Mouse (Mus musculus): Measurements from ENCODE around the gene Tmem136.

The Tmem136 gene

GRCm38 (mm10) chr9:43108081-43108480 is 8.3 kb downstream of the Tmem136 start:
- DNase-seq (ENCODE audit: low spot score), result no peak

GRCm38 (mm10) chr9:43107555-43107954 is 8.8 kb downstream of the Tmem136 start:
- no peak for DNase-seq (ENCODE audit: low spot score)

DNA sequence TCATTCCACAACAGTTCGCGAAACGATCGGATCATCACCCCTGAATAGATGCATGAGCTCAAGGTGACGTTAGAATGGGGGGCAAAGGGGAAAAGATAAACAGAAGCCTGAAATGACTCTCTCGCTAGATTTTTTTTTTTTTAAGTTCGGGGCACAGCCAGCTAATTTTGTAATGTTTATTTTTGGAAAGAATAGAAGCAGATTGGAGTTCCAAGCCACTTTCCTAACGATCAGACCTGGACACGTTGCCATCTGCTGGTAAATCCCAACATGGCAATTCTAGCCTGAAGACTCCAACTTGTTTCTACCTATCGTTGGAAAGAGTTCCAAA is 9.2 kb downstream of the Tmem136 start, which contains the start of gene Arhgef12:
TSS of gene Arhgef12 (minus strand) at position 53 of the 331 bp plus-strand sequence.
- peak; percentile 71 for DNase-seq (ENCODE audit: low spot score)

DNA sequence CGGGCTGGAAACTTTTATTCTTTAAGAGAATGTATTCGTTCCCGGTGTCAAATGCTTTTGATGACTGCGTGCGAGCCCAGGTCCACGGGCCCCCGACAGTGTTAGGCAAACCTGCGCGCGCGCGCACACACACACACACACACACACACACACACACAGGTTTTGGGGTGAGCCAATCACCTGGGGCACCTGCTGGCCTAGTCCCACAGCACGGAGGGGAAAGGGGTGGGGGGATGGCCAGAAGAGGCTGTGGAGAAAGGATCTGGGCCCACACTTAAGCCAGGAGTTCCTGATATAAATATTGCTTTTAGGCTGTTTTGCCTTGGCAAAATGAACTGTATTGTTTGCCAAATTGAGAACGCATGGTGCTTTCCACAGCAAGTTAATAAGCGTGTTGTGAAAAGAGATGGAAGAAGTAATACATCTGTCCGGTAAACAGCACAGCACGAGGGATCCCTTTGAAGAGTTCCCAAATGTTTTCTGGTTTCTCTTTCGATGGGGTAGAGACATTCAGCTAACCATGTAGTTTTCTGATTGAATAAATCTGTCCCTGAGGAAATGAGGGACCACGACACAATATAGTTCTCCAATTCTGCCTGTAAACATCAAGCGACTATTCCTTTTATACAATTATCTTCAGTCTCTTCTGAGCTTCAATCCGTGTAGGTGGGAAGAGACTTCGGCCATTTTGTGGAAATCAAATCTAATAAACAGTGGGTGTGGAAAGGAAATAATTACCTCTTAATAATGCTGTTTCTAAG is 9.8 kb downstream of the Tmem136 start:
- no peak for DNase-seq (ENCODE audit: low spot score)

DNA sequence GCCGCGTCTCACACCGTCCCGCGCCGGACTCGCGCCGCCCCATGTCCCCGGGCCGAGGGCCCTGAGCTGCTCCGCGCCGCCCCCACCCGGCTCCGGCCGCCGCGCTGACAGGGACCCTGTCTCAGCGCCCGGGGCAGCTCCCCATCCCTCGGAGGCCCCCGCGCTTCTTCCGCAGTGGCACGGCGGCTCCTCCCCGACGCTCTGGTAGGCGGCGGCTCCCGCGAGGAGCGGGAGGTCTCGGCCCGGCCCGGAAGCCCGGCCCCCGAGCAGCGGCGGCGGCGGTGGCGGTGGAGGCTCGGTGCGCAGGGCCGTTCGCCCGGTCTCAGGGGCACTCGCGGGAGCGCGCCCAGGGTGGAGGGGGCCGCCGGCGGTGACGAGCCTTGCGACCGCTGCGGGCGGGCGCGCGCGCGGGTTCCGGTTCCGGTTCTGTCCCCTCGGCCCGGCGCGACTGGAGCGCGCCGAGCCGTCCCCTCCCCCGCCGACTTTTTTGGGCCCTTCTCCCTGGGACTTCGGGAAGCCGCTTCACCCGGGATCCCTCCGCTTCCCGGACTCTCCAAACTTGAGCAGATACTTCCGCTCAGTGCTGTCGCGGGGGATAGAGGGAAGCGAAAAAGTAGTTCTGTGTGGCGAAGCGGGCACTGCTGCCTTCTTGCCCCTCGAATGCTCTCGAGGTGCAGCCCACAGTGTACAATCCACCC is 10.6 kb downstream of the Tmem136 start:
- peak; percentile 96 for DNase-seq (ENCODE audit: low spot score)

GRCm38 (mm10) chr9:43104873-43105663 is 11.3 kb downstream of the Tmem136 start:
- DNase-seq (ENCODE audit: low spot score), result peak; percentile 59

- peak; percentile 27 for DNase-seq (ENCODE audit: low spot score)
These were observed 11.9 kb downstream of the Tmem136 start for GRCm38 (mm10) chr9:43104526-43104872.

- no peak for DNase-seq (ENCODE audit: low spot score)
These were observed 12.6 kb downstream of the Tmem136 start for GRCm38 (mm10) chr9:43103675-43104299.

GRCm38 (mm10) chr9:43102931-43103330 is 13.4 kb downstream of the Tmem136 start:
- no peak for DNase-seq (ENCODE audit: low spot score)

DNA sequence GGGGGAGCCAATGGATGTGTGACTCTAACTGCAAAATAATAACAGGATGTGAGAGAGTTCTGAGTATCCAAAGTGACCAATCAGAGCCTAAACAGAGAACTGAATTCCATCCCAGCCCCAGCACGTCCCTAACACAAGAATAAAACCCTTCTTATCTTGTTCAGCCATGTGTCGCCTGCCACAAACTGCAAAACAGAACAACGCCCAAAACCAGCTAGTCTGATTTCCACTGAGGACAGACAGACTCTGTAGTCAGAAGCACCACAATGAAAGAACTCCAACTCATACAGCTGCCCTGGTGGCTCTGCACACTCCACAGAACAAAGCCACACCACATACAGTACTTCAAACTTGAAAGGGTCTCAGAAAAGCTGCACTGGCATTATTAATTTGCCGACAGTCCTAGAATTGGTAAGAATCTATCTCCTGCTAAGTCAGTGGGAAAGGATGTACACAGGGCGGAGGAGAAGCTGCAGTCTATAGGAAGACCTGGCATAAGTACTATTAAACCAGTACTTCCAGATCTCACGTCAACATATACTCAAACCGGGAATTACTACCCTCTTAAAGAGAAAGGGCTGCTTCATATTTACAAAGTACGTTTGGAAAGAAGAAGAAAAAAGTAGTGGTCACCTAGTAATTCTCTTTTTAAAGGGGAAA is 14.3 kb downstream of the Tmem136 start:
- peak; percentile 16 for DNase-seq (ENCODE audit: low spot score)

GRCm38 (mm10) chr9:43098922-43099321 is 17.4 kb downstream of the Tmem136 start:
- DNase-seq (ENCODE audit: low spot score), result peak; percentile 17

DNA sequence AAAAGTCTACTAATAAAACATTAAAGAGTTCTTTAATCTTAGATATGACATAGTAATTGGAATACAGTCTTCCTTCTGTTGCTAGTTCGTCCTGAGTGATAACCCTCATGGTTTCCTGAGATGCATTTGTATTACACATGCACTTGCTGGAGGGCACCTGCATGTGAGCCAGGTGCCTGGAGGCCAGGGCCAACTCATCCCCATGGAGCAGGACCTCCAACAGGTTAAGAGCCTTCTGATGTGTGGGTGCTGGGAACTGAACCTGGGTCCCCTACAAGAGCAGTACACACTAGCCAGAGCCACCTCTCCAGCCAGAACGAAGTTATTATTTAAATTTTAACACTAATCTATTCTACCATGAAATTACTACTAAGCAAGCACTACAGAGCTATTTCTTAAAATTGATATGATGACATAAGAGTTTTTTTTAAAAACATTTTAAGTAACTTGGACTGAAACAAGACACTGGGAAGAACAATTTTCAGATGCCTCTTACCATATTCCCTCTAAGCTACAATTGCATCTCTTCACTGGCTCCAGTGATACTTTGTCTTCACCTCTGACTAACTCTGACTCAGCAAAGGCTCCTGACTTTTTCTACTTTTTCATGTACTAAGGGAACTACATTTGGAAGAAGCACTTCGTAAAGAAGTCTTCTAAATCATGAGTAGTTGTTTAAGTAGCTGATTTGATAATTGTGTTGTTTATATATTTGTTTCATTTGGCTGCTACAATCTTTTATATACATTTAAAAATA is 18.4 kb downstream of the Tmem136 start:
- DNase-seq (ENCODE audit: low spot score), result no peak

DNA sequence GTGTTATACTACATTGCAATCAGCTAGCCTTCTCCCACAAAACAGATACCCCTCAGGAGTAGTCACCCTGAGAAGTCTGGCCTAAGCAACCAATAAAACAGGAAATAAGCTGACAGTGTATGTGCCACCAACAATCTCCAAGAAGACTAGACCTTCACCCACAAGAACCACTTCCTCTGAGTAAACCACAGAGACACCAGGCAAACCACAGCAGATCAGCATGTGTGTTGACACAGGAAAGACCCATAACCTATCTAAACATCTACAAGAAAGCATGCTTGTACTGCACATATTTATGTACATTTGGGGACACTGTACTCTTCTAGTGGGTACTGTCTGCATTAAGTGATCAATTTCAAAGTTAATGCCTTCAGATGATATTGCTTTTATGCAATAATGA is 20.0 kb downstream of the Tmem136 start:
- no peak for DNase-seq (ENCODE audit: low spot score)

DNA sequence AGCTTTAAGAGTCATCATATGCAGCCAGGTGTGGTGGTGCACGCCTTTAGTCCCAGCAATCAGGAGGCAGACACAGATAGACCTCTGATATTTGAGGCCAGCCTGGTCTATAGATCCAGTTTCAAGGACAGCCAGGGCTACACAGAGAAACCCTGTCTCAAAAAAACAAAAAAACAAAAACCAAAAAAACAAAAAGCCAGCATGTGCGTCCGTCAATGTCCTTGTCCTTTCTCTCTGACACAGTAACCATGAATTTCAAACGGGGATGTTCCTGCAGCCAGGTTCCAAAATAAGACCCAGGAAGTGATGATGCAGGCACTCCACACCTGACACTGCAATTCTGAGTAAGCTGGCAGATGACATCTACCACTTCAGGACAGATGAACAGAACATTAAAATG is 21.5 kb downstream of the Tmem136 start:
- no peak for DNase-seq (ENCODE audit: low spot score)

- DNase-seq (ENCODE audit: low spot score), result no peak
These were observed 22.6 kb downstream of the Tmem136 start for GRCm38 (mm10) chr9:43093803-43094202.

GRCm38 (mm10) chr9:43085686-43086285 is 30.6 kb downstream of the Tmem136 start:
- no peak for DNase-seq (ENCODE audit: low spot score)

DNA sequence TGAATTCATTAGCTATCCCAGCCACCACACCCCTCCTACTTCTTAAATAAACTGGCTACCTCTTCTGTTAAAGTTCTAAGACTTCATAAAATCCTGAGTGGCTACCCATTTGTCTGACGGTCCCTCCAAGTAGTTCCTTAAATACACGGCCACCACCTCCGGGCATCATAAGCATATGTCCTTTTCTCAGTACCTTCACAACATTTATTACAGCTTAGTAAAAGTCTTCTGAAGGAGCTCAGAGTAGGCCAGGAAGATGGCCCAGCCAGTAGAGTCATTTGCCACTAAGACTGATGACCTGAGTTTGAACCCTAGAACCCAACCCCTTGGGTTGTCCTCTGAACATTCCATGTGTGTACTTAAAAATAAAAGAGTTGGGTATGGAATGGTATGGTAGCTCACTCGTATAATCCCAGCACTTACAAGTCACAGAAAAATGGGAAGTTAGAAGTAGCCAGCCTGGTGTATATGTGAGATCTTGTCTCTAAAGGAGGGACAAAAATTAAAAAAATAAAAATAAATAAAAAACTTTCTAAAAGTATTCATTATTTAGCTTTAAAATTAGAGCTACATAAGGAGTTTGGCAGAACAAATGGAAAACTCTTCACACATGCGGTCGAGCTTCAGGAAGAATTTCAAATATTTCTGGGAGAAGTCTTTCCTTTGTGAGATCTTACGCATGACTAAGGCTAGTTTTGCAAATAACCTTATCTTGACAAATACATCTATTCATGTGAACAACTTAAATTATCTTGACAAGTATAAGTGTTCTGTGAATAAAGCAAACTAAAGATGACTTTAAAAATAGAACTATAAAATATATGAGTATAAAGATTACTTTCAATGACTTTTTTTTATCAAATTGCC is 31.6 kb downstream of the Tmem136 start:
- no peak for DNase-seq (ENCODE audit: low spot score)

- no peak for DNase-seq (ENCODE audit: low spot score)
These were observed 32.8 kb downstream of the Tmem136 start for GRCm38 (mm10) chr9:43083441-43084055.

DNA sequence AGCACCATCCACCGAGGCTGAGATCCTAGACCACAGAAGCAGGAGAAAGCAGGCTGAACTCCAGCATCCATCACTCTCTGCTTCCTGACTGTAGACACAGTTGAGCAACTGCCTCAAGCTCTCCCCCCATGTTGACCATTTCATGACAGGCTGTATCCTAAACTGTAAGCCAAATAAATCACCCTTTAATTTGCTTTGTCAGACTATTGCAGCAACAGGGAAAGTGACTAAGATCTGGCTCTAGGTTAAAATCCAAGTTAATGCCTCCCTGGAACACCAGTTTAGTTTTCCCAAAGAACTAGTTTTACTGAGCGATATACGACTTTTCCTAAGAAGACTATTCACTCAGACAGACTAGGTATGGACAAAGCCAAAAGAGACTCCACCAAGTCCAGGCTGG is 37.7 kb downstream of the Tmem136 start:
- no peak for DNase-seq (ENCODE audit: low spot score)
